8 mouse cellular contexts compared by ENCODE assay signal in genomic region chr15:82212752-82213063, GRCm38 (mm10). TPM values are rescaled to one million over a fixed set of nuclear protein-coding genes. Genes with fewer than 3 reads are reported as not detected.
DNase-seq lines count a peak whose midpoint lies in the region; ATAC-seq and TF ChIP-seq lines count a peak whose summit lies in the region.

Gene Shisa8 (minus strand): TSS chr15:82212815.

- H3K9me3 ChIP-seq in heart, postnatal 0 days (replicated peaks; ENCODE audit: control insufficient read depth, low read length): no peaks in the 10 kb centered on the region
- no peaks in the 10 kb centered on the region for H3K9me3 ChIP-seq in forebrain, embryonic 15.5 days
- H3K9me3 ChIP-seq in midbrain, embryonic 11.5 days (ENCODE audit: control insufficient read depth, low read length): no peaks in the 10 kb centered on the region

- no peak within 1 kb of the TSS for H3K9ac ChIP-seq in heart, postnatal 0 days (replicated peaks; ENCODE audit: low read depth, low read length)
- peak within 1 kb of the TSS; percentile 2; the same call in 1 of the 2 replicates for H3K9ac ChIP-seq in forebrain, embryonic 15.5 days (replicated peaks)
- H3K9ac ChIP-seq in midbrain, embryonic 11.5 days (ENCODE audit: low read length): peak within 1 kb of the TSS; percentile 30; the same call in 1 of the 2 replicates

- H3K27ac ChIP-seq in heart, postnatal 0 days (ENCODE audit: low read depth): no peak within 1 kb of the TSS
- no peak within 1 kb of the TSS for H3K27ac ChIP-seq in brown adipose tissue, adult 24 weeks (replicated peaks; ENCODE audit: low read depth, low read length)
- no peak within 1 kb of the TSS for H3K27ac ChIP-seq in forebrain, embryonic 15.5 days (replicated peaks)
- H3K27ac ChIP-seq in midbrain, embryonic 11.5 days (ENCODE audit: low read depth, low read length): no peak within 1 kb of the TSS

- no peak for TF ChIP-seq CTCF in heart, postnatal 0 days (IDR thresholded peaks at IDR 0.05; ENCODE audit: low read depth)

- ATAC-seq in heart, postnatal 0 days (ENCODE audit: insufficient read depth, low read depth): no peak
- no peak for ATAC-seq in forebrain, embryonic 15.5 days (replicated peaks)
- ATAC-seq in midbrain, embryonic 11.5 days (ENCODE audit: low FRiP score): no peak; the same call in 1 of the 2 replicates
- no peak for ATAC-seq in frontal cortex, adult (ENCODE audit: low TSS enrichment)

- peak within 1 kb of the TSS; percentile 72 for H3K4me2 ChIP-seq in heart, postnatal 0 days (ENCODE audit: low read depth, low read length)
- H3K4me2 ChIP-seq in forebrain, embryonic 15.5 days (replicated peaks): peak within 1 kb of the TSS; percentile 62
- peak within 1 kb of the TSS; percentile 55 for H3K4me2 ChIP-seq in midbrain, embryonic 11.5 days

- WGBS in heart, postnatal 0 days: under 1% methylated on average over 22 of the region's 34 CpGs
- WGBS in forebrain, embryonic 15.5 days: 0% methylated on average over 22 of the region's 34 CpGs
- 1% methylated on average over 23 of the region's 34 CpGs for WGBS in midbrain, embryonic 11.5 days

- H3K36me3 ChIP-seq in heart, postnatal 0 days (replicated peaks; ENCODE audit: control insufficient read depth, insufficient read depth, low read length): no peaks in the 10 kb centered on the region
- no peaks in the 10 kb centered on the region for H3K36me3 ChIP-seq in forebrain, embryonic 15.5 days
- H3K36me3 ChIP-seq in midbrain, embryonic 11.5 days (ENCODE audit: control insufficient read depth, insufficient read depth, low read length): no peaks in the 10 kb centered on the region

- peaks cover 92% of the 10 kb centered on the region for H3K27me3 ChIP-seq in heart, postnatal 0 days (ENCODE audit: control insufficient read depth, insufficient read depth, low read length)
- H3K27me3 ChIP-seq in forebrain, embryonic 15.5 days: peaks cover 68% of the 10 kb centered on the region
- peaks cover 72% of the 10 kb centered on the region for H3K27me3 ChIP-seq in midbrain, embryonic 11.5 days (ENCODE audit: control insufficient read depth, insufficient read depth, low read length)

- peaks cover 14% of the 10 kb centered on the region for H3K4me1 ChIP-seq in heart, postnatal 0 days (ENCODE audit: control insufficient read depth, insufficient read depth)
- H3K4me1 ChIP-seq in brown adipose tissue, adult 24 weeks (ENCODE audit: control insufficient read depth, insufficient read depth, insufficient read length, low read length): no peaks in the 10 kb centered on the region
- H3K4me1 ChIP-seq in forebrain, embryonic 15.5 days: peaks cover 38% of the 10 kb centered on the region
- peaks cover 29% of the 10 kb centered on the region for H3K4me1 ChIP-seq in midbrain, embryonic 11.5 days (ENCODE audit: control insufficient read depth, insufficient read depth, low read length)

- H3K4me3 ChIP-seq in heart, postnatal 0 days (ENCODE audit: low read depth, low read length): peak within 1 kb of the TSS; percentile 51
- H3K4me3 ChIP-seq in brown adipose tissue, adult 24 weeks (ENCODE audit: insufficient read depth, low read depth, low read length): peak within 1 kb of the TSS; percentile 48
- H3K4me3 ChIP-seq in forebrain, embryonic 15.5 days: peak within 1 kb of the TSS; percentile 45
- peak within 1 kb of the TSS; percentile 38 for H3K4me3 ChIP-seq in midbrain, embryonic 11.5 days (ENCODE audit: low read depth, low read length)

- DNase-seq in heart, postnatal 0 days (ENCODE audit: low spot score): no peak
- no peak for DNase-seq in heart, postnatal 4 days
- DNase-seq in midbrain, embryonic 11.5 days (ENCODE audit: low spot score, missing footprints): no peak
- no peak for DNase-seq in urinary bladder, adult 18-20 months (ENCODE audit: low spot score in 2 of 2)
- DNase-seq in ovary, adult 18-20 months (ENCODE audit: low spot score): no peak

- no peak for TF ChIP-seq EP300 in heart, postnatal 0 days (IDR thresholded peaks at IDR 0.05; ENCODE audit: low read depth)

RNA-seq across cellular contexts. Expression of gene Shisa8, which starts in this region (rescaled TPM):
- total RNA-seq in heart, postnatal 0 days (2014; rRNA removed; ENCODE audit: low replicate concordance): 0.19 and 7.5 TPM in 2 replicates
- polyA plus RNA-seq in heart, postnatal 0 days (2015; fragmentation: Nextera tagmentation; extraction: Ambion mirVana): 0.07 and 0.23 TPM in 2 replicates
- under 1 TPM; 0.52 to 0.95 TPM for total RNA-seq in heart, postnatal 4 days (2021)
- not detected in 2 replicates for polyA plus RNA-seq in brown adipose tissue, adult 24 weeks (2012; ENCODE audit: insufficient read depth, insufficient read length, missing spikeins)
- polyA plus RNA-seq in forebrain, embryonic 15.5 days (2015; fragmentation: Nextera tagmentation; extraction: Ambion mirVana): 0.27 and 0.69 TPM in 2 replicates
- 0.14 and 0.57 TPM in 2 replicates for polyA plus RNA-seq in midbrain, embryonic 11.5 days (2014; fragmentation: Nextera tagmentation; extraction: Ambion mirVana)
